Mouse (Mus musculus) embryonic fibroblast, embryonic 13.5 days (primary cell): Measurements from ENCODE around the gene Nav2.

ENCODE experiments used
- CTCF ChIP-seq: IDR thresholded peaks from 2 replicates; pipeline ENCODE4 v1.5.1; 2011; ENCODE audit warnings: mild to moderate bottlenecking, control low read depth, low read length, moderate library complexity, borderline replicate concordance; ENCODE audit not compliant: insufficient read depth
- POLR2A ChIP-seq: IDR thresholded peaks from 2 replicates; pipeline ENCODE4 v1.6.1; 2011; ENCODE audit warnings: low read depth, mild to moderate bottlenecking, control low read depth, low read length, moderate library complexity

DNA sequence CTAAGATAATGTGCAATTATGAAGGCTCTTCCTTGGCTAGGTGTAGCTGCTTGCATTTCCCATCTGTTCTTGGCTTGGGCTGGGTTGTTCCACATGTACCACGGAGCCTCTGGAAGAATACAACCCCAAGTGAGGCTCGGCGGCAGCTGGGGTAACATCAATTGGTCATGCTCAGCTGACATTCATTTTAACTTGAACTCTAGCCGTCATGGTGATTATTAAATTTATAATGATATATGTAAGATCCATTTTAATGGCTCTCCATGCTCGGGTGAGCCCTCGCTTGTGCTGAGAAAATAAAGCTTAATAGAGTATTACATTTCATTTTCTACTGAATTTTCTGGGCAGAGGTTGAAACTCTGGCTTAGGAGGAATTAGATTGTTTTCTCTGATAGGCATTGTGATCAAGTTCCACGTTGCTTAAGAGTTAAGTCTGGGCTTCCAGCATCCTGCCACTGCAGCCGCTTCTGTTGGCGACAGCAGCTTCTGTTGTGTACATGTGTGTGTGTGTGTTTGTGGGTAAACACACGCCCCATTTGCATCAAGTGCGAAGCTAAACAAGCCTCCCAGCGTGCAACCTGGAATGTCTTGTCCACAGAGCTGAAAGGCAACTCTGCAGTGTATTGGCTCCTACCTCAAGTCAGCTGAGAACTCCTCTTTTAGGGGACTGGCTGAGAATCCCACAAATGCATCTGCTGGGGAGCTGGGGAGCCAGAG, 57.4 kb downstream of the Nav2 start:
- TF ChIP-seq POLR2A (no peak), CTCF (no peak)
